Mouse (Mus musculus): ENCODE measurements around the gene Limk1. TPM values are rescaled to one million over a fixed set of nuclear protein-coding genes. Genes with fewer than 3 reads are reported as not detected.

Gene Limk1
- total RNA-seq, 4 experiments from 2014 or later: 58.8 to 65.9 (median 63.1) TPM

DNA sequence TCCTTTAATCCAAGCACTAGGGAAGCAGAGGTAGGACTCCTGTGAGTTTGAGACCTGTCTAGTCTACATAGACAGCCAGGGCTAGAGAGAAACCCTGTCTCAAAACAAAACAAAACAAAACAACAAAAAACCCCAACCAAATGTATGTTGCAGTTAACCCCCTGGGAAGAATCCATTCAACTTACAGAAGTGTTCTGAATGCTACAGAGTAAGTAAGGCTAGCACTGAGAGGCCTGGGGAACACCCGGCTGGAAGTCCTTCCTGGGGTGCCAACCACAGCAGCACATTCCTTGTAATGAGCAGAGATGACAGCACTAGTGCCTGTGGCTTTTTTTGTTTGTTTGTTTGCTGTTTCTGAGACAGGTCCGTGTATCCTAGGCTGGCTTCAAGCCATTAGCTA lies 55.6 kb downstream of the Limk1 start:
- no peak for DNase-seq (ENCODE audit: low spot score in 2 of 2)

DNA sequence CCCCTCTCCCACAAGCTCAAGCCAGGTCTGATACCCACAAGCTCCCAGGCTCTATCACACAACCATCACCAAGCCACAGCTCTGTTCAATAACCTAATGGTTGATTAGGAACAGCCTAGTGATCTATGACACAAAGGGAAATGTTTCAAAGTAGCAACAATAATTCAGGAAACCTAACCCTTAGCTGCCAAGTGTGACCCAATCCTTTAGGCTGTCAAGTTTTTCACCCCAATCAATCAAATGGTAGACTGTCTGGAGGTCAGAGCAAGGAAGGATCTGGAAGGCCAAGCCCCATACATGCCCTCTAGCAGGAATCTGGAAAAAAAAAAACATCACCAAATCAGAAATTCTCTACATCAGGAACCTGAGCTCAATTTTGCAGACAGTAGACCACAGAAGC lies 57.6 kb downstream of the Limk1 start:
- DNase-seq (ENCODE audit: low spot score in 2 of 2): no peak

DNA sequence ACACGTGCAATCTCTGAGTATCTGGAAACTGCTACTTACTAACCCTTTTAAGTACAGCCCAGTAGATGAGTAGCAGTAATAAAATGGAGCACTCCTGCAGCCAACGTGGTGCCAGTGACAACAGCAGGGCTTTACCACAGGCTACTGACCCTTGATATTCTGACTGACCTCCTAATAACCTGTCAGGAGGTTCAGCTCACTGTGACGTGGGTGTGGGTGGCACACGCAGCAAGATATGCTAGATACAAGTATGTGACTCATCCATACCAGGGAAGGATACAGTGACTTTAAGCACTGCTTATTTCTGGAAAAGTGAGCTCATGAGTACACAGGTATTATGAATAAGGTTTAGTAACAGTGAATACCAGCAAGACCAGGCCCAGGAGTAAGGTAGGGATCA lies 58.9 kb downstream of the Limk1 start:
- DNase-seq (ENCODE audit: low spot score in 2 of 2): no peak

DNA sequence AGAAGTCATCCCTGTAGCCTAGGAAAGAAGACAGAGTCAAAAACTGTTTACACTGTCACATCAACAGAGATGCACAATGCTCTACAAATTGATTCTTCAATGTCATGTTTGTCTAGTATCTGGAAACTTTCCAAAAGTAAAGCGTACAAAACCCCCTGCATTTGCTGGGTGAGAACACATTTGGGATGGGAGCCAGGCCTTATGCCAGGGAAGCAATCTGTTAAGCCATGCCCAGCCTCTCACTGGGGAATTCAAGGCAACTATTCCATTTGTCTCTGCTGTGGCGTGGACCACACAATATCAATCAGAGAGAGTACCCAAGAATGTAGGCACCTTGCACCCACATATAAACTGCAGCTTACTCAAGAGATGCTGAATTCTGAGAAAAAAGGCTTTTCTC lies 66.3 kb downstream of the Limk1 start:
- DNase-seq (ENCODE audit: low spot score in 2 of 2): peak in 1 of 2 experiments; percentile 33

DNA sequence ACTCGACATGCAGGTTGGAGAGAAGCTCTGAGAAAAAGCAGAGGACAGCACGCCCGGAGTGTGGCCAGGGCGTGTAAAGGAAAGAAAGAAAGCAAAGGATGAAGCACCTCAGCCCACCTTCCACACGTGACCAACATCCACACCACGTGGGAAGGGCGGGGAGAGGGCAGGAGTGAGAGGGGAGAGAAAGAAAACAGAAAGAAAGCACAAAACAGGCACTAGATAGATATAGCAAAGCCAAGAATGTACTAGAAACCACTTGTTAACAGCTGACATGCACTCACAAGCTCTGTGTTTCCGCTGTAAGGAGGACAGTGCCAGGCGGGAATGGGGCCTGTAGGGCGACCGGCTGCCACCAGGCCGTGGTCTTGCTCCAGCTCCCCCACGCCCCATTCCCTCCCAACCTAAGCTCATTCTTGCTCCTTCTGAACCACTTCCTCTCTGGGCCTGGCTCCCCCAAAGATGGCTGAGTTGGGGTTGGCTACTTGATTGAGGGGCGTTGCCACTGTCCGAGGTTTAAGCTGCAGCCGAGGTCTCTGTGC lies 67.2 kb downstream of the Limk1 start:
- DNase-seq (ENCODE audit: low spot score in 2 of 2): no peak

DNA sequence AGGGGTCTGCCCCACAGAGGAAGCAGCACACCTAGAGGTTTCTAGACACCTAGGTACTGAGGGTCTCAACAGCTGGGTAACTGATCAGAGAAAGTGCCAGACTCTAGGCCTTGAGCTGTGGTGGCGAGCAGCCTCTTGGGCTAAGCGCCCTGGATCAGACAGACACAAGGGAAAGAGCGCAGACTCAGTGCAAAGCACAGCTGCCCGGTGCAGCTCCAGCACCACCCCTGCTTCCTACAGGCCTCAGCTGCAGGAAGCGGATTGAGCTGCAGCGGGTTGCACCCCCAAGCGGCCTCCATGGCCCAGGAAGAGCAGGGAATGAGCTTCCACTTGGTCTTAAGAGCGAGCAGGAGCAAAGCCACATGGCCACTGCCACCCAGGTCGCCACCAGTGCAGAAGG lies 67.9 kb downstream of the Limk1 start:
- no peak for DNase-seq (ENCODE audit: low spot score in 2 of 2)

DNA sequence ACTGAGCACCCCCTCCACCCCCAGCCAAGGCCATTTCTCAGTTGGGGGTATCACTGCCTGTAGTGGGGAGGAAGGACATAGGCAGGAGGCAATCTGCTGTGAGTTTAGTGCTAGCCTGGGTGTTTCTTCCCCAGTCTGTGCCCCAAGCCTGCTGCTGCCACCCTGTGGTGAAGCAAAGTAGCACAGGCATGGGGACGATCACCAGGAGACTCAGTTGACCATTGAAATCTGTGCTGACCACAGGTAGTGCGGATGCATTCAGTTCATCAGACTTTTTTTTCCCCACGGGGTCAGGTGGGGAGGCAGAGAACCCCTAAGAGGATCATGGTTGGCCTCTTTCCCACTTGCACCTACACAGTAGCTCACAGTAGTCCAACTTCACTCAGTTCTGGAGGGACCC lies 71.3 kb downstream of the Limk1 start:
- peak in 1 of 2 experiments; percentile 68 for DNase-seq (ENCODE audit: low spot score in 2 of 2)

DNA sequence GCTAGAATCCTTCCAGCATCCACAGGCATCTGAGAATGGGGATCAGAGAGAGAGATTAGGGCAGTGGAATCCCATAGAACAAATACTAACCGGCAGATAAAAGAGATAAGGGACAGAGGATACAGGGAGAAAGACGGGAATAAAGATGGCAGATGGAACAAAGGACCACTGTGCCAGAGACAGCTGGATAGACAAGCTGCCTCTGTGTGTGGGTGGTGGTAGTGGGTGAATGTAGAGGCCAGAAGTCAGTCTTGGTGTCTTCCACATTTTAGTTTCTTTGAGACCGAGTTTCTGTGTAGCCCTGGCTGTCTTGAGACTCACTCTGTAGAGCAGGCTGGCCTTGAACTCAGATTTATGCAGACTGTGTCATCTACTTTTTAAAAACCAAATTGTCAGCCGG lies 72.6 kb downstream of the Limk1 start:
- no peak for DNase-seq (ENCODE audit: low spot score in 2 of 2)

DNA sequence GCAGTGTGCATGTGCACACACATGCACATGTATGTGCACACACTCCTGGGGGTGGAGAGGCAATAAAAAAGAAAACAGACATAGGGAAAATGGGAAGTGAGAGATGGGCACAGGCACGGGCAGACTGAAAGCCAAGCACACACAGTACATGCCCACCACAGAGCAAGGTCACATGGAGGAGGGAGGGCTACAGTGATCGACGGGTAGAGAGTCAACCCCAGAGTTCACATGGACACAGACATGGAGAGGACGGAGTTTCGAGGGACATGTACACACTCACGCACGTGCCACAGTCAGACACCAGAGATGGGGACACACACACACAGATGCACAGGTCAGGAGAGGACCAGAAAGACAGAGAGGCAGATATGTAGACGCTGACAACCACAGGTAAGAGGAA lies 73.0 kb downstream of the Limk1 start:
- no peak for DNase-seq (ENCODE audit: low spot score in 2 of 2)

DNA sequence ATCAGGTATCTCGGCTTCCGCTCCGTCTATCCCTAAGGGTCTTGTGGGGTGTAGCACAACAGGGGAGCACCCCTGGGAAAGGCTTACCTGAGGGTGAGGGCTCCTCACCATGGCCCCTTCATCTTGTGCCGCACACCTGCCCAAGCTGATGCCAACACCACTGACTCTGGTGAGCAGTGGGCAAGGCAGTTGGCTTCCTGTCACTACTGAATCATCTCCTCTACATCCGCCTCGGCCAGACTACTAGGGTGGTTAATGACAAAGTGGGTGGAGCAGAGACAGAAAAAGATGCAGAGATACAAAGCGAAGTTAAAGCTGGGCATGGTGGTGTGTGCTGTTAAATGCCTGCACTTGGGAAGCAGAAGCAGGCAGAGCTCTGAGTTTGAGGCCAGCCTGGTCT lies 73.6 kb downstream of the Limk1 start, which contains the start of gene Lat2:
Lat2 (minus strand) TSS at position 224 of the 400 bp plus-strand sequence.
- peak in 1 of 2 experiments; percentile 40 for DNase-seq (ENCODE audit: low spot score in 2 of 2)

DNA sequence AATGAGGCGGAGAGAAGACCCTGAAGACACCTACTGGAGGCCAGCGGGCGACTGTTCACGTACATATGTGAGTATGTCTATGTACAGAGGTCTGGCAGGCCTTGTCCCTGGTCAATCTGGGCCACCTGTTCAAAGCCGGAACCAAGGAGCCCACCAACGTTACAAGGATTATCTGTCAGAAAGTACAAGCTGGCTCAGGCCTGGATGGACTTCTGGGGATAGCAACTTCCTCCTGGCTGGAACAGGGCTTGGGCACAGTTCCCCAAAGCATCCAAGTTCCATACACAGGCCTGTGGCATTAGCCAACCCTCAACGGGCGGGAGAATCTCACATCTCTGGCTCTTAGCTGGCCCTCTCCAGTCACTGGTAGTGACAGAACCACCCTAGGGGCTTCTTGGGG lies 74.1 kb downstream of the Limk1 start:
- no peak for DNase-seq (ENCODE audit: low spot score in 2 of 2)

DNA sequence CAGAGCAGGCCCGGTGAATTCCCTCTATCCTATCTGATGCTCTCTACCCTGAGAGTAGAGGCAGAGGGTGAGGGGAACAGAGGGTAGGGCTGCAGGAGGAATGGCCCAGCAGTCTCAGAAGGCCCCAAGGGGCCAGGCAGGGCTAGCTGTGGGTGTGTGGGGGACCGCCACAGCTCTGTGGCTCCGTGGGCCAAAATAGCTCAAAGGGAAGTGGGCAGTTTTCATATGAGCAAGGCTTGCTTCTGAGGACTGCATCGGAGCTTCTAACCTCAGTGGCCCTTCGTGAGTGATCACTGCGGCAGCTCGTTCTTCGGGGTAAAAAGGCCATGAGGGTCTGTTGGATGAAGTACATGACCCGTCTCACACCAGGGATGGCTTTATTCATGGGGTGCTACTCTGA lies 74.7 kb downstream of the Limk1 start:
- DNase-seq (ENCODE audit: low spot score in 2 of 2): no peak

DNA sequence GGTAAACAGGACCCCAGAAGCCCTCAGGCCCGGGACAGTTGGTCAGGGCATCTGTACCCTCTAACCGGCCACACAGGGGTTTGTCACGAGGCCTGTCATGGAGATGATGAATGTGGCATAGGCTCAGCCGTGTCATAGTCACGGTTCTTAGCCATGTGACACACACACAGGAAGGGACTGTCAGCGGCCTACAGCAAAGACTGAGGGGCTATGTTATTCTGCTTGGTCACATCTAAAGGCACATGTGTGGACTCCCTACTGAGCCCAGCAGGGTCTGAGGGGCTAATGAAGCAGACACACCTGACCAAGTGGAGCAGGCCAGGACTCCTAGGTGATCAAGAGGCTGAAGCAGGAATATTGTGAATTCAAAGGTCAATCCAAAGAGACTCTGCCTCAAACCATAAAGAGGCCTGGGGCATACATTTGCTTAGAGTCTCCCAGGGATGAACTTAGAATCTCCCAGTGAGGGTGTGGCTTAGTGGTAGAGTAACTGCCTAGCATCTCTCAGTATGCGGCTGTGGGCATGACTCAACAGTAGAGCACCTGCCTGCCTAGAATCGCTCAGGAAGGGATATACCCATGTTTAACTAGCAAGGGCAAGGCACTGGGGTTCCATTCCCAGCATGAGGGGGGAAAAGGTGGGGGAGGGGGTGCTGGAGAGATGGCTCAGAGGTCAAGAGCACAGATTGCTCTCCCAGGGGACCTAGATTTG lies 76.4 kb downstream of the Limk1 start:
- DNase-seq (ENCODE audit: low spot score in 2 of 2): no peak

DNA sequence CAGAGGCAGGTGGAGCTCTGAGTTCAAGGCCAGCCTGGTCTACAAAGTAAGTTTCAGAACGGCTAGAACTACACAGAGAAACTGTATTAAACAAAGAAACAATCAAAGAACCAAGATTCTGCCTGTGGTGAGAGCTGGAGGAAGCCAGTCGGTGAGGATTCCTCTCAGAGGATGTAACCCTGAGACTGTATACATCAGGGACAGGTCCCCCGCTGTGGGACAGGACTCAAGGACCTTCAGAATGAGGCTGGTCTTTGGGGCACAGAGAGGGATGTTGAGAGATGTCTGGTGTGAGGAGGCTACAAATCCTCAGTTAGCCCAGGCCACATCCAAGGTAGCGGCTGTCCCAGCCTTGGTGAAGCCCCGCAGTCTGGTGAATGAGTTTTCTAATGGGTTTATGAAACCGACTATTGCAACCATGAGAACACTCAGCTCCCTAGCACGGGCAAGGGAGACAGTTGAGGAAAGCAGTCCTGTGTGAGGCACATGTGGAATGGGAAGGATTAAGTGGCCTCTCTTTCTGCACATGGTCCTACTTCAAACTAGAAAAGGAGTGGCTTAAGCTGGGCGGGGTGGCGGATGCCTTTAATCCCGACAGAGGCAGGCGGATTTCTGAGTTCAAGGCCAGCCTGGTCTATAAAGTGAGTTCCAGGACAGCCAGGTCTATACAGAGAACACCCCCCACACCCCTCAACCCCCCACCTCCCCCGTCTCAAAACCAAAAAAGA lies 78.3 kb downstream of the Limk1 start:
- no peak for DNase-seq (ENCODE audit: low spot score in 2 of 2)

DNA sequence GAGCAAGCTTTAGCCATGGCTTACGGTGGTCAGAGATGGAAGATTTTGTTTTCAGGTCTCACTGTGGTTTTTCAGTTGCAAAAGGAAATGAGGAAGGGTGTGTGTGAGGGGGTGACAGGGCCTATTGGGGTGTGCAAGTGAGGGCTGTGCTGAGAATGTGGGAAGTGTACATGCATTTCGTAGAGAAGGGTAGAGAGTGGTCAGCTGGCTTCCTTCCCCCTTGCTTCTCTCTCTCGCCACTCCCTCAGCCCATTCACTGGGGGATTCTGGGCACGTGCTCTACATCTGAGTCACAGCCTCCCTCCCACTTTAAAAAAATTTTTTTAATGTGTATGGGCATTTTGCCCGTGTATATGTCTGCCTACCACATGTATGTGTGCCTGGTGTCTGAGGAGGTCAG lies 81.3 kb downstream of the Limk1 start:
- no peak for DNase-seq (ENCODE audit: low spot score in 2 of 2)

DNA sequence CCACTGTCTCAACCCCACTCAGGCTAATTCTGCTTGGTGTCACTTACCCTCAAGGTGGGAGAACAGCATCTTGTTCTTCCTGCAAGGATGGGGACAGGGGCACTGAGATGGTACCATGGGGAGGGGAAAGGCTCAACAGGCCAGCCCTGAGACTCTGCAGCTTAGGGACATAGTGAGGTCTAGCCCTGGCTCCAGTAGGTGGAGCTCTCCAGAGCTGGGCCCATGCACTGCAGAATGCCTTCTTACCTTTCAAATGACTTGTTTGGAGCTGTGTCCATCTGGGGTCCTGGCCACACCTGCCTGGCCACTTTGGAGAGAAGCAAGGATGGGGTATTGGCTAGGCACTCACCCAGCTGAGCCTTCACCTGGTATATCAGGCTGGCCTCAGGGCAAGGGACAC lies 82.1 kb downstream of the Limk1 start:
- DNase-seq (ENCODE audit: low spot score in 2 of 2): no peak

Other genes starting within 250 kb of the Limk1 start
- 10 to 100 TPM; 48.9 to 66.4 (median 52.1) TPM for gene Gtf2ird1, start 231.9 kb downstream of the Limk1 start, total RNA-seq (2022)
- 100 to 1,000 TPM in 2 of 4 experiments, 10 to 100 TPM in 2; 92.9 to 105 (median 99.9) TPM for gene Clip2, start 136.2 kb downstream of the Limk1 start, total RNA-seq (2022)
- gene Syna, start 128.4 kb downstream of the Limk1 start, total RNA-seq (2022): under 1 TPM in 2 of 4 experiments, not detected in 2; 0.17 to 0.19 TPM
- 10 to 100 TPM; 54.0 to 67.3 (median 60.3) TPM for gene Rfc2, start 107.2 kb downstream of the Limk1 start, total RNA-seq (2022)
- 10 to 100 TPM in 2 of 4 experiments, 1 to 10 TPM in 2; 2.3 to 10.9 (median 6.9) TPM for gene Lat2, start 73.6 kb downstream of the Limk1 start, total RNA-seq (2022)
- 100 to 1,000 TPM; 311 to 328 (median 321) TPM for gene Eif4h, start 49.1 kb downstream of the Limk1 start, total RNA-seq (2022)
- gene Eln, start 58.7 kb upstream of the Limk1 start, total RNA-seq (2022): 10 to 100 TPM in 1 of 4 experiments, 1 to 10 TPM in 3; 8.3 to 10.9 (median 8.8) TPM
- not detected for gene Tmem270, start 218.1 kb upstream of the Limk1 start, total RNA-seq (2022)
- gene Cldn13, start 226.9 kb upstream of the Limk1 start, total RNA-seq (2022): not detected
- gene Mettl27, start 243.8 kb upstream of the Limk1 start, total RNA-seq (2022): 10 to 100 TPM in 3 of 4 experiments, 1 to 10 TPM in 1; 9.7 to 11.5 (median 11.1) TPM

Measured in left cerebral cortex, adult 8-10 months (tissue).